Mouse (Mus musculus): Measurements from ENCODE around the gene Ank2. TPM values are rescaled to one million over a fixed set of nuclear protein-coding genes. Genes with fewer than 3 reads are reported as not detected.
A peak's percentile ranks its signal among the peaks of the same experiment; 100 is the strongest.

Gene Ank2
- total RNA-seq, 2 experiments from 2014 or later: 884 to 907 TPM

DNA sequence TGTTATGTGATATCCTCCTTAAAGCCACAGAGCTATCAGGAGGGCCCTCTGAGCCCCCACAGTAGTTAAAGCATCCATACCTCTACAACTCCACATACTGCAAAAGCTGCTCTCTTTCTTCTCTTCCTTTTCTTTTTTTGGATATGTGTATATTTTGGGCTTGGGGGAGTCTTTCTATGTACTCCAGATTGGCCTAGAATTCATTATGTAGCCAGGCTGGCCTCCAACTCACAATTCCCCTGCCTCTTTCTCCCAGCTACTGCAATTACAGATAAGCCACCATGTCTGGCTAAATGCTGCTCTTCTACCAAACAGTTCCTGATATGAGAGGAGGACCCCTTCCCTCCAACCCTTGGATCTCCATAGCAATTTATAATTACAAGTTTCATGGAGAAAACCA lies 250.5 kb downstream of the Ank2 start:
- no peak for DNase-seq (ENCODE audit: low spot score in 2 of 2)

DNA sequence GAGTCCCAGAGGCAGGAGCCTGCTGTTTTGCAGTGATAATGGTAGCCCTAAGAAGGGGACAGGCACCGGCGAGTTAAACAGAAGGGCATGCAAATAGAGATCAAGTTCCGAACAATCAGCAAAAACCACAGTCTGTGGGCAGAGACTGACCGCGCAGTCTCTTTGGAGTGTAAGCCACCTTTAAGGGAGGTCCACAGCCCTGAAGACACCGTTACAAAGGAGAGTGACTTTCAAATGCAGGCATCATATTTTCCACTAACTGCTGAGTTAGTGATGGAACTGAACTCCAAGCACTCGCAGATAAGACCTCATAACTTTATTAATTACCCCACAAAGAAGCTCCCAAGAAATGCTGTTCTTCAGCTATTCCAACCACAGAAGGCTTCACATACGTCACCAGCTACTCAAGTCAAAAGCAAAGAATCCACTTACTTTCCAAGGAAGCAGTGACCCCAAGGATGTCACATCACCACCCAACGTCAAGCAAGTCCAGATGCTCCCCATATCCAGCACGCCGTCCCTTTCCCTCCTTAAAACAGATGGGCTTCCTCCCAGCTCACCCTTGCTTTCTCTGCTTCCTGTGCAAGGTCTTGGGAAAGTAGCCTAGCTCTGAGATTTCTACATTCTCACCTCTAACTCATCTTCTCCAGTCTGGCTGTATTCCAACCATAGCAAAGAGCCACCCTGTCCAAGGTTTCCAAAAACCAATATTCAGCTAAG lies 252.0 kb downstream of the Ank2 start:
- no peak for DNase-seq (ENCODE audit: low spot score in 2 of 2)

DNA sequence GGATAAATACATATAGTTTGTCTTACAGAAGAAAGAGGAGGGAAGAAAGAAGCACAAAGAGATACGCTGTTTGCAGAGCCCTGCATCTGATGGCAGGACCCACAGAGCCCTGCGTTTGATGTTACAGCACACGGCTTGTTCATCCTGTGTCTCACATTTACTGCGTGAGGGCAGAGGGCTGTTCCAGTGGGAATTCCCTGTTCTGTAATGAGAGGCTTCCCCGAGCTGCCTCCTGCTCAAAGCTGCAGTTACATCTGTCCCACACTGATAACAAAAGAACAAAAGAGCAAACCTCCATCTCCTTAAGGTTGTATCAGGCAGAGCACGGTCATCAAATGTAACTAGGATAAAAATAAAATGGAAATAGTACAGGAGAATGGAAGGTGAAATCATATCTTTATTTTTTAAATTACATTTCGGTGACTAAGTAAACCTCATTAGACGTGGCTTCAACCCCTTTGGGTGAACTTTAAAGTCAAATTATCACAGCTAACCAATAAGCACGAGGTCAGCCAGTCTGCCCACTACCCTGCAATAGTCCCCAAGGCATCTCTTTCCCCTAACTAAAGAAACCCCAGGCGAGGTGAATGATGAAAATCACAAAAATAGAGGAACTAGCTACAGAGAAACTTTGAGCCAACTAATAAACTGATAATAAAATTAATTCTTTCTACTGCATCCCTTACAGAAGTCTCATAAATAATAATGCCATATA lies 255.1 kb downstream of the Ank2 start:
- DNase-seq (ENCODE audit: low spot score in 2 of 2): no peak

DNA sequence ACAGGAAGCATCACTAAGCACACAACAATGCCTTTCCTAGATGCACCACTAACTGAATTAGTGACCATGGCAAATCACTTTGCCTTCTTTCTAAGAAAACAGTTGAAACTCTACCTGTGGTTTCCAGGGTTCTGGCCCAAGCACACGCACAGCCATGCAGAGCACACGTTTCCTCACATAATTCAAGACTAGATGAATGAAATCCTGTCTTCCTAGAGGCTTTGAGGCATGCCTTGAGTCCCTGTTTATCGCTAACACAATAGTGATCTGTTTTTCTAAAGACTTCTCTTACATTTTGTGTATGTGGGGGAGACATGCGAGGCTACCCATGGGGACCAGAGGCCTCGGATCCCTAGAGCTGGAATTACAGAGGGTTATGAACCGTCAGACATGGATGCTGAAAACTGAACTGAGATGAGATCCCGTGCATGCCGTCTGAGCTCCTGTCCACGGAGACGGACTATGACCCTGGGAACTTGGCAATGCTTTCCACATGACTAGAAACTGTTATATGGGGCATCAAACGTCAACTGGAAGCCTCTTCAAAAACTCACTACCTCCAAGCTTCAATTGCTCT lies 256.8 kb downstream of the Ank2 start:
- no peak for DNase-seq (ENCODE audit: low spot score in 2 of 2)

DNA sequence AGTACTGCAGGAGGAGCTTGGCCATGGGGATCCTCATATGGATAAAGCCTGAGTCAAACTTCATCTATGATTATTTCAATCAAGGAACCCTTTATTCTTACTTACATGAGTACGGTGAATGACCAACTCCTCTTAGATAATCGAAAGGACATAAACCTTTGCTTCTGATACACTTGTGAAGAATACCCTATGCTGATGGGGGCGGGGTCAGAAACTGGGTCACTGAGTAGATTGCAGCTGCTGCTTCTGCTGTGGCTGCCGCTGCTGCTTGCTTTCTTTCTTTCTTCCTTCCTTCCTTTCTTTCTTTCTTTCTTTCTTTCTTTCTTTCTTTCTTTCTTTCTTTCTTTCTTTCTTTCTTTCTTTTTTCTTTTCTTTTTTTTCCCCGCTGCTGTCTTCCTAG lies 263.9 kb downstream of the Ank2 start:
- no peak for DNase-seq (ENCODE audit: low spot score in 2 of 2)

DNA sequence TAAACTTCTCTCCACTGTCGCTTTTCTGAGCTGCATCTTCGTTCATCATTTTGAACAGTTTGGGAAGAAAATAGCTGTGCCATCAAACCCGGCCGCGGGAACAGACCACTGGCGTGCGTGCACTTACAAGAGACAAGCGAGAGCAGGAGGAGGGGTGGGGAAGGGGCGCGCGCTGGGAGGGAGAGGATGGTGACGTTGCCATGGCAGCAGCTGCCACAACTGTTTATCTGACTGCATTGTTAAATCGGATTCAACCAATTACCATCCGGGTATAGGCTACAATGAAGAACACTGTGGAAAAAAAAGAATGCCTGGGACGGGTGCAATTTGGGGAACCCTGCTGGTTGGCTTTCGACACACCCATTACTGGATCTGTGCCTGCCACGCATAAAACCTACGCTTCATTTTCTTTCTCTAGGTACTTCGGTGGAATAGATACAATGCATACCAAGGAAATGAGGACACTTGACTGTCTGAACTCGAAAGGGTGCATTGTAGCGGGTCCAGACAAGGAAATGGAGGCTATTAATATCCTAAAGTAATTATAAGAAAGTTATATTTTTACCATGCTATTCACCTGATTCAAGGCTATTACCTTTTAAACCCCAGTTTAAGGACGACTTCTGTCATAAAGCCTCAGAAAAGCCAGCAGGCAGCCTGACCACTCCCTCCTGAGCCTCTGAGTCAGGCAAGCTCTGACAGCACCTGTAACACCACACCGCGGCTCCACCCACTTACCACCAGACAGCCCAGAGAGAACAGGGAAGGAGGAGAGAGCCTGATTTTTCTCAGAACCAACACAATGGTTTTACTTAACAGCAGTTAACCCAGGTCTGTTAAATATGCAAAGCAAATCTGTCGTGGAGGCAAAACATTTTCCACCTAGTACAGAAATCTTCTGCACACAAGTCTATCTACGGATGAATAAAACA lies 273.1 kb downstream of the Ank2 start:
- DNase-seq (ENCODE audit: low spot score in 2 of 2): peak; percentile 51 to 68

DNA sequence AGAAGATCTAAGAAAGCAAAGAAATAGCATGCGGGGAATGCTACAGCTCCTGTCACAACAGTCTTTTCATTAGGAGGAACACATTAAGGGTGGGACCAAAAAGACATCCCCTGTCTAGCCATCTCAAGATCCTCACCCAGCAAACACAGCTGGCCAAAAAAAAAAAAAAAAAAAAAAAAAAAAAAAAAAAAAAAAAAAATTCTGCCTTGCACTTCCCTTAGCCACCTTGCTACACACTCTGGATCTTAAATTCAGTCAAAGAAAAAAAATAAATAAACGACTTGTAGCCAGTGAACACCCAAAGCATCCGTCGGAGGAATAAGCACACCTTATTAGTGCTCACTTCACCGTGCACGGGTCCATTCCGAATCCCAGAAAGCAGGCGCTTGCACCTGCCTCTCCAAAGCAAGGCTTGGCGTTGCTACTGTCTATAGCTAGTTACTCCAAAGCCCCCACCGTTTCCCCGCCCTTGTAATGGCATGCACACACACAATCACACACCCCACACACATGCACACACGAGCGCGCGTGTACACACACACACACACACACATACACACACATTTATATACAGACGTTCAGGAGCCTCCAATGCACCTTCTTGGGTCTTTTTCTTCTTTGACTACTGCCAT lies 273.9 kb downstream of the Ank2 start:
- DNase-seq (ENCODE audit: low spot score in 2 of 2): peak; percentile 22 to 39

DNA sequence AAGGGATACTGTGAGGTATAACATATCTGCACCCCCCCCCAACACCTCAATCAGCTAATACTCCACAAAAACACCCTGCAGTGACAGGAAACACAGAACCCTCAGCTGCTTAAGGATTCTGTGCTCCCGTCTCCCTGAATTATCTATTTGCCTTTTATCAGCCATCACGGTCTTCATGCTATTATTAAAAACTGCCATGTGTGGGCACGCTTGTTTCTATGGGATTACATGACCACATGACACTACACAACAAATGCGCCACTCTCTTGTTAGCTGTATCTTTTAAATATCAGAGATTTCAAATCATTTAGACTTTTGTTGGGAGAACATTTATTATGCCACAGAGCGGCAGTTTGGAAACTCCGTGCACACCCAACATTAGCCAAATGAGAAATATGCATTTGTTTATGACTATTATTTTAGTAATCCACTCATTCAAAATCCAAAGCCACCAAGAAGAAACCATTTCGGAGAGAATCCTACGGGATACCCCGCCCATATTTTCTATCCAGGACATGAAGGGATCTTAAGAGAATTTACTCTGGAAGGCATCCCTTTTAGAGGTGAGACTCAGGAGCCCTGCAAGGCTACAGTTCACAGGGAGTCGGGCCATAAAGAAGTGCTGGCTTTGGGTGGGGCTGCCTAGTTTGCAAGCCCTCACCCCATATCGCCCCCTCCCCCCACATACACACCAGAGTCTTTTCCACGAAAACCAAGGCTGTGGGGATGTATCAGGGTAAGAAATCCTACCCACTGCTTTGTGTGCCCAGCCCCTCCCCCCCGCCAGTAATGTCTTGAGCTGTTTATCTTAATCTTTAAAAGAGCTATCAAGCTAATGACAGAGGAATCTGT lies 274.6 kb downstream of the Ank2 start:
- no peak for DNase-seq (ENCODE audit: low spot score in 2 of 2)

DNA sequence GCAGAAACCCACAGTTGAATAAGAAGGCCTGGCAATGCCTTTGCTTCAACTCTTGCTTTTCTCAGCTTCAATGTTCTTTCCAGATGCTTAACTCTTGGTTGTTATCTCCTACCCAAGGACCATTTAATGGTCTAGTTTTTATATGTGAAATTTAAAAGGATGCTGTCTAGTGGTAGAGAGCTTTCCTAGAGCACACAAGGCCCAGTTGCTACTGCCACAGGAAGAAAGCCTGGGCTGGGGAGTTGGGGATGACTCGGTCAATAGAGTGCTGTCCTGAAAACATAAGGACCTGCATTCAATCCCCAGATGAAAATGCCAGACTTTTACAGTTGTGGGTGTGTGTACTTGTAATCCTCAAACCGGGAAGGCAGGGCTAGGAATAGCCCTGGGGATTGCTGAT lies 277.1 kb downstream of the Ank2 start:
- DNase-seq (ENCODE audit: low spot score in 2 of 2): no peak

DNA sequence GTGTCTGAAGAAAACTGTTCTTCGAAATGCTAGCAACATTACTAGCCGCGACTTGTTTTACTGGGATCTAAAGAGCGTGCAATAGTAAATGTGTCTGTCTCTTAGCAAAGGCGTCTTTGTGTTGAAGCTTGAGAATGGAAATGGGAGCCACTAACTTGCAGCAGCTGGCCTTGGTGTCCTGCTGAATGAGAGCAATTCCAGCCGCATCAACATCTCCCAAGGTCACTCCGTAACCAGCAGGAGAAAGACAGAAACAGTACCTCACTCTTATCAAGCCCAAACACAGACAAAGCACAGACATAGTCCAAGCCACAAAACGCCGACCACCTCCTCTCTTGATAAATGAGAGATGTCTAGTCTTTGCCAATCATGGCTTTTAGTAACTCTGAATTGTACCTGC lies 278.3 kb downstream of the Ank2 start:
- no peak for DNase-seq (ENCODE audit: low spot score in 2 of 2)

DNA sequence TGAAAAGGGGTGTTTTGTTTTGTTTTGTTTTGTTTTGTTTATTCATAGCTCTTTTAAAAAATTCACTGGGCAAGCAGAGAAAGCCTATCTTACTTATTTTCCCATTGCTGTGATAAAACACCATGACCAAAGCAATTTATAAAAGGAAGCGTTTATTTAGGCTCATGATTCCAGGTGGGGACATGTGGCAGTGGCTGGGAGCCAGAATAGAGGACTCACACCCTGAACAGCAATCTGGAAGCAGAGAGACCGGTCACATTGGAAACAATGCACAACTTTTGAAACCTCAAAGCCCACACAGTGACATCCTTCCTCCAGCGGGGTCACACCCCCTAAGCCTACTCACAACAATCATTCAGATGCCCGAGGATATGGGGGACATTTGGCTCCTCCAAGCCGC lies 285.6 kb downstream of the Ank2 start:
- no peak for DNase-seq (ENCODE audit: low spot score in 2 of 2)

DNA sequence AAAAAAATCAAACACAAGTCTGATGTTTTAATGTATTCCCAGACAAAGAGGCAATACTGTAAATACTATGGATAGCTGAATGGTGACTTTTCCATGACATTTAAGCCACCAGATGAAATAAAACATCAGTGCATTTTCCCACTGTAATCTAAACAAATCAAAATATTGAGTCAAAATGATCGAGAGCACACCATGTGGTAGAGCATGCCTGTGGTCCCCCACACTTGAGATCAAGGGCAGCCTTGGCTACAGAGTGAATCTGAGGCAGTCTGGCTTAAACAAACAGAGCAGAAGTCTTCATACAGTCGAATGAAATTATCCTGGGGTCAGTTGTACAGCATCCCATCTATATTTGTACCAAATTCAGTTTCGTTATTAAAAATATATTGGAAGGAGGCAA lies 288.0 kb downstream of the Ank2 start:
- DNase-seq (ENCODE audit: low spot score in 2 of 2): no peak

DNA sequence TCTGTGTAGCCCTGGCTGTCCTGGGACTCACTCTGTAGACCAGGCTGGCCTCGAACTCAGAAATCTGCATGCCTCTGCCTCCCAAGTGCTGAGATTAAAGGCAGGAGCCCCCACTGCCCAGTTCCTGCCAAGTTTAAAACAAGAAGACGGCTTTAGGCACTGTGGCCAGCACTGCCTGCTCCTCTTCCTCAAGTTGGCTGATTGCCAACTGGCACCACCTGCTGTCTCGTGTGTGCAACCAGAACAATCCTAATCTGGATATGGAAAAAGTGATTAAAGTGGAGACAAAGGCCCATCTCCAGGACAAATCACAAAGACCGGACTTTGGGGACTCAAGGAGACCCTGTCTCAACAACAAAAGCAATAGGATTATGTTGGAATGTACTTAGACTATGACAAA lies 288.6 kb downstream of the Ank2 start:
- no peak for DNase-seq (ENCODE audit: low spot score in 2 of 2)

DNA sequence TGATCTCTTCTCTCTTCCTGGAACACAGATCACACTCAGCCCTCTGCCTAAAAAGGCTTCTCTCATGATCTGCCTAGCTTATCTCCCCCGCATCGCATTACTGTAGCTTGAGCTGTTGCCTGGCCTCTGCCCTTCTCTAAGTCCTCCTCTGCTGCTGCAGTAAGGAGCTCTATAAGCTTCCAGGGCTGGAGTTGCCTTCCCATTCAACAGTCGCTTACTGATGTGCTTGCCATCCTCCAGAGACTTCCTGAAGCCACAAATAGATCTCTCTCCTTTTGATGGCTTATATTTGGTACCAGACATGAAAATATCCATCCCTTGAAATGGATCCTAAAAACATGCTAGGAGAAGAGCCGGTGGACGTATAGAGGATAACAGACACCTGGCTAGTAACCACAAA lies 290.3 kb downstream of the Ank2 start:
- no peak for DNase-seq (ENCODE audit: low spot score in 2 of 2)

DNA sequence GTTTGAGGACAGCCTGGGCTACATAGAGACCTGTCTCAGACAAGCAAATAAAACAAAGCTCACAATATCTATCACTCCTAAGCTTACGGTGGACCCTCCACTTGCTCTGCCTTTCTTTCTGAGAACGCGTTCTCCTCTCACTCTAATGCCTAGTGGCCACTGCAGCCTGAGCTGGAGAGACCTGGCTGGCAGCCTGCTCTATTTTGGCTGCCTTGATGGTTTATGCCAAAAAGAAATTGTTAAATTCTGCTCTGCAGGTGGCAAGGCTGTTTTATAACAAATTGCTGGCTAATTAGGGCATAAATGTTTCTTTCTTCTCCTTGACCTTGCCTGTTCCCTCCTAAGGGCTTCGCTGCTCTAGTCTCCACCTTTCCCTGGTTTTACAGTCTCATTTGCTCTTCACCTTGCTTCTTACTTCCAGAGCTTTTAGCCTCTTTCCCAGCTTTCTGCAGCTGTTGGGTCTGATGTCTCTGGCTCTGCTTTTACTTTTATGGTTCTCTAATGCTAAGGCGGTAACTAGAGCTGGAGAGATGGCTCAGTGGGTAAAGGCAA lies 293.2 kb downstream of the Ank2 start:
- no peak for DNase-seq (ENCODE audit: low spot score in 2 of 2)

DNA sequence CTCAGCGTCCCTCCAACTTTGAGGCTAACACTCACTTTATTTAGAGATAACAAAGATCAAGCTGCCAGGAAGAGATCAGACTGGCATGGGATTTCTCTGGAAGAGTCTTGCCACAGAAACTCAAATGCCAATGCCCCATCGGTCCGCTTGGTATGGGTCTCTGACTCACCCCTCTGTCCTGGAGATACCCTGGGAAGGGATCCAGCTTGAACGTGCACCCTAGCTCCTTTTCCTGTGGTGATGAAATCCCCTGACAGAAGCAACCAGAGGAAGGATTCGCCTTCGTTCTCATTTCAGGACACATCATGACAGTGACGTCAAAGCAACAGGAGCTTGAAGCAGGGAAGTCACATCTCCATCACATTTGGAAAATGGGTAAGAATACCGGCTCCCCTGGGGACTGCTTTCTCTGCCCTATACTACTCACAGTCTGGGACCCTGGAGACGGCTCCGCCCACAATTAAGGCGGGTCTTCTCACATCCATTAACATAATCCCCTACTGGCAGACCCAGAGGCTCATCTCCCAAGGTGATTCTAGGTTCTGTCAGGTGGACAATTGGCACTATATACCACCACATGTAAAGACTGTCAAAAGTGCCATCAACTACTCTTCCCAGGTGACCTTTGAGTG lies 296.6 kb downstream of the Ank2 start:
- no peak for DNase-seq (ENCODE audit: low spot score in 2 of 2)

DNA sequence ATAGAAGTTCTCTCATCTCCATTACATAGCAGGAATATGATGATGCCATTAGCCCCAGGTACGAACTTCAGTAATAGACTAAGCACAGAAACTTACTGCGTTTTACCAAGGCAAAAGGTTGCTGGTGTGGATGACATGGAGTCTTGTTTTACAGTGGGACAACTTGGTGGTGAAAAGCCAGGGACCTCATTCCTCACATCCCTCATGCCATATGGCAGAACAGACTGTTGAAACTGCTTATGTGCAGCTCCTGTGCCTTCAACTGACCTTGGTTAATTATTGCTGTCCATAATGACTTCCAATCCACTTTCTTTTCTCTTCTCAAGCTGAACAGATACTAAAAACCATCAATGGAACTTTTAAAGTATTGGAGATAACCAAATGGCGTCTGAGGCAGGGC lies 298.4 kb downstream of the Ank2 start:
- DNase-seq (ENCODE audit: low spot score in 2 of 2): no peak

DNA sequence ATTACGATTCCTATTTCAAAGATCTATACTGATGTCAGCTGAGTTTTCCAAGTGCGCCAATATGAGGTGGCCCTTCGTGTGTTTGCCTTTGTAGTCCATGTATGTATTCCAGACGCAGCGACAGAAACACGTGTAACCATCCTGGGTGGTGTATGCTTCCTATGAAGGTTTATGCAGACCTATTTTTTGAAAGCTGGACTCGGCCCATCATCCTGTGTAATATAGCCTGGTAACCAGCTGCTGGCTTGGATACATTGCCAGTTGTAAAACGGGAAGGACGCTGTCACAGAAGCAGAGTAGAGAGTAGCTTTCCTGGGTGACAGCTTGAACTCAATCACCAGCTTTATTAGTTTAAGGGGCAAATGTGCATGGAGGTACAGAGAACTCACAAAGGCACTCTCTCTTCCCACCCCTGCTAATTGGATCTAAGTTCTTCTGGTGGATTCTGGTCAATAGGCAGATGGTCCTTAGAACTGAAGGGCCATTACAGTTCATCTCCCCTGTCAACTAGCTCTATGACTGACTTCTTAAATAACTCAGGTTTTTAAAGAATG lies 300.0 kb downstream of the Ank2 start:
- no peak for DNase-seq (ENCODE audit: low spot score in 2 of 2)

DNA sequence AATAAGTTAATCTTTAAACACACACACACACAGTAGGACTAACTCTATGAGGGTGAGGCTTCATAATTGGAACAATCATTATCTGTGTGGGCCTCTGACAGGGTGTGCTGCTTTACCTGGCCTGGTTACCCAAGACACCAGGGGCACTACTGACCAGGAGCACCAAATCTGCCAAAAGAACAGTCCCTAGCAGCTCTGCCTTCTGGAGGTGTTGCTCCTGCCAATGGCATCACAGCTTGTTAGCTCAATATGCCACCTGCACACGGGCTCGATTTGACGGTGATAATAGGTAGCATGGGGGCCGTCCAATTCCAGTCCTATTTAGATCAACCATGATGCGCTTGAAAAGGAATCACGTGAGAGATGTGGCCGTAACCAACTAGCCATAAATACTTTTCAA lies 300.5 kb downstream of the Ank2 start:
- DNase-seq (ENCODE audit: low spot score in 2 of 2): no peak

Measured in layer of hippocampus, postnatal 10 days (tissue).